Mouse (Mus musculus) small intestine, adult 2 months (tissue): ENCODE measurements around the gene Zscan5b.

Experiments used
- CTCF ChIP-seq: fragments of 200-500 bp; IDR thresholded peaks from 2 replicates; pipeline ENCODE4 v1.5.1; 2012; ENCODE audit warnings: low read depth, mild to moderate bottlenecking, control low read depth, inconsistent platforms, low read length, moderate library complexity, mixed read lengths; ENCODE audit not compliant: insufficient replicate concordance, insufficient read length; ENCODE audit errors: extremely low read depth
- POLR2A ChIP-seq: fragments of 200-500 bp; IDR thresholded peaks from 2 replicates; pipeline ENCODE4 v1.6.1; 2012; ENCODE audit warnings: low read depth, mild to moderate bottlenecking, control low read depth, inconsistent platforms, low read length, moderate library complexity

DNA sequence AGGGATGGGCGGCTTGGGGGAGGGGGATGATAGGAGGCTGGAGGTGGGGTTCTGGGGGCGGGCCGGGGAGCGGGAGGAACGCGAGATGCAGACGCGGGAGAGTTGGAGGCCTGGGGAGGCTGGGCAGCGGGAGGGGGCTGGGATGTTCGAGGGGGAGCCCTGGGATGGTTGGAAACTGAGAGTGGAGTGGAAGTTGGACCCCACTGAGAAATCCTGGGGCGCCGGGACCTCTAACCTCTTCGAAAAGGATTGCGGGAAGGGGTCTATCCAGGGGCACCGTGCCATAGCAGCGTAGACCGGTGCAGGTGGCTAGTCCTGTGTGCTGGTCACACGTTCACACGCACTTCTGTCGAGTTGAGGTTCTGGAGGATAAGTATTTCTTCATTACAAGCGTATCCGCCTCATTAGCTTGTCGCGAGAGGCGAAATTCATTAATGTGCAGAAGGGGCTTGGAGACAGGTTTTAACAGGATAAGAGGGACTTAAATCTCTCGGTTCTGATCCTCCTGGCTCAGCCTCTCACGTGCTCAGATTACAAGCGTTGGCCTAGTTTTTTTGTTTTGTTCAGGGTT is 49.3 kb upstream of the Zscan5b start:
- TF ChIP-seq CTCF (no peak), POLR2A (no peak)
